Mouse (Mus musculus): ENCODE measurements at regions not wholly inside any gene's neighbourhood (a gene's known extent, or its start where the extent isn't known, plus 50 kb on each side); places are given as distances from the start of the nearest gene placed in this dataset.
"Not testable (repeated sequence)": the region's sequence is repeated elsewhere in the genome, so short reads cannot be mapped to it uniquely, and the experiment has no call there.

GRCm38 (mm10) chrX:19903962-19904930 lies 155.1 kb upstream of the Chst7 start:
- Histone ChIP-seq H3K9ac (no peak overlapping the region), H3K4me3 (no peak overlapping the region), H3K4me2 (no peak overlapping the region), H3K27ac (replicated peaks) (peak overlapping the region; percentile 36; the same call in 1 of the 2 replicates), H3K4me1 (peaks cover 13% of the 10 kb centered on the region; the same call in 1 of the 2 replicates), H3K27me3 (replicated peaks) (no peaks in the 10 kb centered on the region), H3K9me3 (no peaks in the 10 kb centered on the region), H3K36me3 (no peaks in the 10 kb centered on the region)
- WGBS: 53% methylated on average over 6 of the region's 6 CpGs
- no peak for ATAC-seq (ENCODE audit: extremely low read depth, insufficient number of reproducible peaks, low FRiP score, low TSS enrichment)

- Histone ChIP-seq H3K4me1 (peaks cover 13% of the 10 kb centered on the region; the same call in 1 of the 2 replicates), H3K27me3 (replicated peaks) (no peaks in the 10 kb centered on the region), H3K4me3 (no peak overlapping the region), H3K4me2 (no peak overlapping the region), H3K36me3 (no peaks in the 10 kb centered on the region), H3K9me3 (no peaks in the 10 kb centered on the region), H3K9ac (no peak overlapping the region), H3K27ac (replicated peaks) (no peak overlapping the region)
- no peak for ATAC-seq (ENCODE audit: extremely low read depth, insufficient number of reproducible peaks, low FRiP score, low TSS enrichment)
Observed at GRCm38 (mm10) chrX:19906646-19907371, 152.6 kb upstream of the Chst7 start.

- Histone ChIP-seq H3K4me2 (no peak overlapping the region), H3K9ac (no peak overlapping the region), H3K36me3 (no peaks in the 10 kb centered on the region), H3K27me3 (replicated peaks) (no peaks in the 10 kb centered on the region), H3K4me1 (no peaks in the 10 kb centered on the region), H3K9me3 (no peaks in the 10 kb centered on the region), H3K27ac (replicated peaks) (no peak overlapping the region), H3K4me3 (no peak overlapping the region)
- WGBS: 83% methylated on average over 1 of the region's 1 CpGs
- ATAC-seq (ENCODE audit: extremely low read depth, insufficient number of reproducible peaks, low FRiP score, low TSS enrichment): no peak
Observed at GRCm38 (mm10) chrX:19917001-19917400, 142.4 kb upstream of the Chst7 start.

- not testable (repeated sequence) for H3K4me1 ChIP-seq; H3K9me3 ChIP-seq; H3K4me3 ChIP-seq; H3K36me3 ChIP-seq; H3K4me2 ChIP-seq; H3K27me3 ChIP-seq (replicated peaks); H3K9ac ChIP-seq; H3K27ac ChIP-seq (replicated peaks); ATAC-seq (ENCODE audit: extremely low read depth, insufficient number of reproducible peaks, low FRiP score, low TSS enrichment)
- 74% methylated on average over 3 of the region's 3 CpGs for WGBS
Observed at GRCm38 (mm10) chrX:19929376-19929775, 130.0 kb upstream of the Chst7 start.

GRCm38 (mm10) chrX:19929866-19930265 lies 129.5 kb upstream of the Chst7 start:
- no peak overlapping the region for H3K9ac ChIP-seq
- no peaks in the 10 kb centered on the region for H3K9me3 ChIP-seq
- ATAC-seq (ENCODE audit: extremely low read depth, insufficient number of reproducible peaks, low FRiP score, low TSS enrichment): no peak
- H3K4me3 ChIP-seq: no peak overlapping the region
- no peaks in the 10 kb centered on the region for H3K36me3 ChIP-seq
- H3K4me2 ChIP-seq: no peak overlapping the region
- no peaks in the 10 kb centered on the region for H3K27me3 ChIP-seq (replicated peaks)
- H3K4me1 ChIP-seq: no peaks in the 10 kb centered on the region
- 63% methylated on average over 3 of the region's 3 CpGs for WGBS
- H3K27ac ChIP-seq (replicated peaks): no peak overlapping the region

- Histone ChIP-seq H3K4me3 (no peak overlapping the region), H3K27ac (replicated peaks) (no peak overlapping the region), H3K9me3 (no peaks in the 10 kb centered on the region), H3K4me2 (no peak overlapping the region), H3K36me3 (no peaks in the 10 kb centered on the region), H3K4me1 (no peaks in the 10 kb centered on the region), H3K9ac (no peak overlapping the region), H3K27me3 (replicated peaks) (no peaks in the 10 kb centered on the region)
- 60% methylated on average over 2 of the region's 2 CpGs for WGBS
- ATAC-seq (ENCODE audit: extremely low read depth, insufficient number of reproducible peaks, low FRiP score, low TSS enrichment): no peak
Observed at GRCm38 (mm10) chrX:19943305-19943704, 116.1 kb upstream of the Chst7 start.
